Comparison of ENCODE assay signal across 9 mouse cellular contexts in genomic region chr8:120556198-120556892, GRCm38 (mm10). TPM values are rescaled to one million over a fixed set of nuclear protein-coding genes. Genes with fewer than 3 reads are reported as not detected.
A peak's percentile ranks its signal among the peaks of the same experiment; 100 is the strongest.
DNase-seq lines count a peak whose midpoint lies in the region; ATAC-seq and TF ChIP-seq lines count a peak whose summit lies in the region.
"Had no signal": no experiment of that assay in that cellular context is flagged by ENCODE, and none has a peak within 500 bp of the region (broad histone marks: within the 10 kb centered on the region; RNA-seq: fewer than 3 reads in every experiment).

No protein-coding gene starts in this region.

- TF ChIP-seq CTCF in hindbrain, postnatal 0 days (IDR thresholded peaks at IDR 0.05; ENCODE audit: low read depth) = no peak

- no peak overlapping the region for H3K4me3 ChIP-seq in lung, embryonic 15.5 days
- no peak overlapping the region for H3K4me3 ChIP-seq in forebrain, embryonic 14.5 days (ENCODE audit: low read depth, low read length)
- H3K4me3 ChIP-seq in hindbrain, postnatal 0 days (ENCODE audit: low read length) = no peak overlapping the region
- H3K4me3 ChIP-seq in neural tube, embryonic 14.5 days (ENCODE audit: low read depth, low read length) = no peak overlapping the region

- 63% methylated on average over 20 of the region's 20 CpGs for WGBS in lung, embryonic 15.5 days
- 54% methylated on average over 20 of the region's 20 CpGs for WGBS in forebrain, embryonic 14.5 days
- 42% methylated on average over 20 of the region's 20 CpGs for WGBS in hindbrain, postnatal 0 days
- 40% methylated on average over 20 of the region's 20 CpGs for WGBS in neural tube, embryonic 14.5 days

- no peak overlapping the region for H3K4me2 ChIP-seq in lung, embryonic 15.5 days
- H3K4me2 ChIP-seq in forebrain, embryonic 14.5 days (ENCODE audit: low read length) = no peak overlapping the region
- H3K4me2 ChIP-seq in hindbrain, postnatal 0 days (ENCODE audit: low read depth, low read length) = no peak overlapping the region
- peak overlapping the region; percentile 11; the same call in 1 of the 2 replicates for H3K4me2 ChIP-seq in neural tube, embryonic 14.5 days (ENCODE audit: low read depth, low read length)

- H3K9ac ChIP-seq in lung, embryonic 15.5 days = no peak overlapping the region
- peak overlapping the region; percentile 30; the same call in 1 of the 2 replicates for H3K9ac ChIP-seq in forebrain, embryonic 14.5 days (ENCODE audit: low read length)
- peak overlapping the region; percentile 37; the same call in 1 of the 2 replicates for H3K9ac ChIP-seq in hindbrain, postnatal 0 days (replicated peaks; ENCODE audit: low read length)
- 0 out of 2 replicates have a peak overlapping the region, but pooled peaks have one; percentile 16 for H3K9ac ChIP-seq in neural tube, embryonic 14.5 days (replicated peaks; ENCODE audit: low read depth, low read length)

- no peak for ATAC-seq in lung, embryonic 15.5 days (ENCODE audit: borderline replicate concordance, extremely low read depth, low FRiP score, low TSS enrichment)
- ATAC-seq in forebrain, embryonic 14.5 days = no peak
- no peak for ATAC-seq in hindbrain, postnatal 0 days
- ATAC-seq in neural tube, embryonic 14.5 days (ENCODE audit: low read depth) = no peak

- peaks cover 10% of the 10 kb centered on the region; the same call in 1 of the 2 replicates for H3K36me3 ChIP-seq in lung, embryonic 15.5 days
- H3K36me3 ChIP-seq in forebrain, embryonic 14.5 days (ENCODE audit: control insufficient read depth, insufficient read depth, low read length) = peaks cover 23% of the 10 kb centered on the region
- no peaks in the 10 kb centered on the region for H3K36me3 ChIP-seq in hindbrain, postnatal 0 days (ENCODE audit: insufficient read depth, low read length)
- no peaks in the 10 kb centered on the region for H3K36me3 ChIP-seq in neural tube, embryonic 14.5 days (ENCODE audit: control insufficient read depth, insufficient read depth, low read length)

- peaks cover 31% of the 10 kb centered on the region for H3K4me1 ChIP-seq in lung, embryonic 15.5 days
- H3K4me1 ChIP-seq in forebrain, embryonic 14.5 days (ENCODE audit: control insufficient read depth, insufficient read depth, low read length) = peaks cover 77% of the 10 kb centered on the region
- peaks cover 57% of the 10 kb centered on the region for H3K4me1 ChIP-seq in hindbrain, postnatal 0 days (ENCODE audit: insufficient read depth, low read length)
- H3K4me1 ChIP-seq in neural tube, embryonic 14.5 days (ENCODE audit: control insufficient read depth, insufficient read depth, low read length) = peaks cover 85% of the 10 kb centered on the region

- H3K27ac ChIP-seq in lung, embryonic 15.5 days = peak overlapping the region; percentile 12; the same call in 1 of the 2 replicates
- peak overlapping the region; percentile 86 for H3K27ac ChIP-seq in forebrain, embryonic 14.5 days (ENCODE audit: low read depth, low read length)
- peak overlapping the region; percentile 45; the same call in 1 of the 2 replicates for H3K27ac ChIP-seq in hindbrain, postnatal 0 days
- H3K27ac ChIP-seq in neural tube, embryonic 14.5 days (ENCODE audit: low read depth, low read length) = peak overlapping the region; percentile 60

- DNase-seq in lung, postnatal 14 days = no peak
- DNase-seq in forebrain, embryonic 14.5 days (ENCODE audit: low spot score) = no peak
- DNase-seq in hindbrain, postnatal 0 days (ENCODE audit: low spot score) = peak; percentile 50
- DNase-seq in spleen, postnatal 14 days (ENCODE audit: low spot score in 2 of 2) = no peak
- no peak for DNase-seq in right cerebral cortex, postnatal 14 days
- DNase-seq: cerebellum, adult 9-10 months; gastrocnemius, postnatal 10 days had no signal

- H3K27me3 ChIP-seq in lung, embryonic 15.5 days = no peaks in the 10 kb centered on the region
- no peaks in the 10 kb centered on the region for H3K27me3 ChIP-seq in forebrain, embryonic 14.5 days (replicated peaks; ENCODE audit: control insufficient read depth, insufficient read depth, low read length)
- no peaks in the 10 kb centered on the region for H3K27me3 ChIP-seq in hindbrain, postnatal 0 days (ENCODE audit: insufficient read depth, low read length)
- no peaks in the 10 kb centered on the region for H3K27me3 ChIP-seq in neural tube, embryonic 14.5 days (ENCODE audit: control insufficient read depth, insufficient read depth, low read length)

- H3K9me3 ChIP-seq in lung, embryonic 15.5 days = no peaks in the 10 kb centered on the region
- H3K9me3 ChIP-seq in forebrain, embryonic 14.5 days (replicated peaks; ENCODE audit: control insufficient read depth, low read length) = no peaks in the 10 kb centered on the region
- H3K9me3 ChIP-seq in hindbrain, postnatal 0 days (ENCODE audit: low read length) = no peaks in the 10 kb centered on the region
- no peaks in the 10 kb centered on the region for H3K9me3 ChIP-seq in neural tube, embryonic 14.5 days (ENCODE audit: control insufficient read depth, low read length)

RNA-seq across cellular contexts. Expression of gene Gins2, which starts 32.8 kb away (rescaled TPM):
- polyA plus RNA-seq in lung, embryonic 15.5 days (2015; fragmentation: Nextera tagmentation; extraction: Ambion mirVana) = 117 and 124 TPM in 2 replicates
- polyA plus RNA-seq in forebrain, embryonic 14.5 days (2014; fragmentation: Nextera tagmentation; extraction: Ambion mirVana) = 33.4 and 44.1 TPM in 2 replicates
- total RNA-seq in hindbrain, postnatal 0 days (2014; rRNA removed) = 2.8 and 12.3 TPM in 2 replicates
- 17.2 and 20.6 TPM in 2 replicates for polyA plus RNA-seq in hindbrain, postnatal 0 days (2015; fragmentation: Nextera tagmentation; extraction: Ambion mirVana)
- 10.5 and 13.1 TPM in 2 replicates for polyA plus RNA-seq in neural tube, embryonic 14.5 days (2014; fragmentation: Nextera tagmentation; extraction: Ambion mirVana)

Comparison
In these comparisons a context has a peak if more than half of its experiments do, and no peak if none do; other contexts are left out.
1. H3K27ac ChIP-seq: peak in every context shown above with its lines; median percentile 86 in forebrain, embryonic 14.5 days; 60 in neural tube, embryonic 14.5 days; 45 in hindbrain, postnatal 0 days; 12 in lung, embryonic 15.5 days.